Mouse (Mus musculus) heart, adult 8-10 months (tissue): ENCODE data around the gene Gm20683. TPM values are rescaled to one million over a fixed set of nuclear protein-coding genes. Genes with fewer than 3 reads are reported as not detected.
A peak's percentile ranks its signal among the peaks of the same experiment; 100 is the strongest.
"Not testable (repeated sequence)": the region's sequence is repeated elsewhere in the genome, so short reads cannot be mapped to it uniquely, and the experiment has no call there.

Experiments used
- DNase-seq: peaks from one replicate; pipeline ENCODE4 v3.0.0; 2022; ENCODE audit warnings: low spot score
- total RNA-seq, 4 experiments: library from RNA; stranded (reverse); gene quantifications; 2 replicates each; pipeline ENCODE4 v1.2.4; 2022

Gene Gm20683
- total RNA-seq, 4 experiments from 2014 or later = 2.2 to 4.4 (median 3.8) TPM

DNA sequence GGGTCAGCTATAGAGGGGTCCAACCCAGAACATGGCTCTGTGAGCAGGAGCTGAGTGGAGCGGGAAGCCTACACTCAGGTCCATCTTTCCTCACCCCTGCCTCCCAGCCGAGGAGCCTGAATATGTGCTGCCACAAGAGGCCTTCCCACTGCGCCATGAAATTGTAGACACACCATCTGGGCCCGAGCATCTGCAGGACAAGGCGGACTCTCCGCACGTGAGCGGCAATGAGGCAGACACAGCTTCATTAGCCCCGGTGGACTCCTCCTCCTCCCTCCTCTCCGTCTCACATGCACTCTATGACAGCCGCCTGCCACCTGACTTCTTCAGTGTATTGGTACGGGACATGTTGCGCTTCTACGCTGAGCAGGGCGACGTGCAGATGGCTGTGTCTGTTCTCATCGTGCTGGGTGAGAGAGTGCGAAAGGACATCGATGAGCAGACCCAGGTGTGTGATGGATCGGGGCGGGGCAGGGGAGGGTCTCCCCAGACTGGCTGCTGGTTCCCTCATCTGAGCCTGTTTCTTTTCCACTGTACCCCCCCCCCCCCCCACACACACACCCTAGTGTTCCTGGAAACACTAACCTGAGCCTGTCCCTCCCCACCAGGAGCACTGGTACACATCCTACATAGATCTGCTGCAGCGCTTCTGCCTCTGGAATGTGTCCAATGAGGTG lies 13.9 kb downstream of the Gm20683 start:
- DNase-seq = no peak

GRCm38 (mm10) chr17:25827011-25827410 lies 14.6 kb downstream of the Gm20683 start:
- no peak for DNase-seq

- no peak for DNase-seq
These were observed 15.5 kb downstream of the Gm20683 start for GRCm38 (mm10) chr17:25825984-25826570.

GRCm38 (mm10) chr17:25825311-25825710 lies 16.3 kb downstream of the Gm20683 start:
- DNase-seq = no peak

DNA sequence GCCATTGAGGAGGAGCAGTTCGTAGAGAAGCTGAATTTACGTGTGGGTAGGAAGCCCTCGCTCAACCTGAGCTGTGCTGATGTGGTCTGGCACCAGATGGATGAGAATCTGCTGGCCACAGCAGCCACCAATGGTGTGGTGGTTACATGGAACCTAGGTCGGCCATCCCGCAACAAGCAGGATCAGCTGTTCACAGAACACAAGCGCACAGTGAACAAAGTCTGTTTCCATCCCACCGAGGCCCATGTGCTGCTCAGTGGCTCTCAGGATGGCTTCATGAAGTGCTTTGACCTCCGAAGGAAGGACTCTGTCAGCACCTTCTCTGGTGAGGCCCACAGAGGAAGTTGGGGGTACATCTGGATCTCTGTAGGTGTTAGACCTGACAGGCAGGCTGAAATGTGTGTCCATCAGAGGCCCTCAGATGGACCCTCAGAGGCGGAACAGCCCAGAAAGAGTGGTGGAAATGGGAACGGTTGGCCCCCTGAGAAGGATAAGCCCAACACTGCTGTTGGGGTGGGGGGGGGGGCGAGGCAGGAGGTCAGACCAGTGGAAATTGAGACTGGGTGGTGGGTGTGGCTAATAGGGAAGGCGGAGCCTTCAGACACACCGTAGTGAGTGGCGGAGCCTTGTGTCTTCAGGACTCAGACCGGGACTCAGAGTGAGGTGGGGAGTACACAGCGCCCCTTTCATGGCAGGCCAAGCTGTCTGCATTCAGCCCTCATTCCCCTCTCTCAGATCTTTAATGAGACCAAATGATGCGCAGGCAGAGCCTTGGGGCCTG lies 17.0 kb downstream of the Gm20683 start:
- no peak for DNase-seq

DNA sequence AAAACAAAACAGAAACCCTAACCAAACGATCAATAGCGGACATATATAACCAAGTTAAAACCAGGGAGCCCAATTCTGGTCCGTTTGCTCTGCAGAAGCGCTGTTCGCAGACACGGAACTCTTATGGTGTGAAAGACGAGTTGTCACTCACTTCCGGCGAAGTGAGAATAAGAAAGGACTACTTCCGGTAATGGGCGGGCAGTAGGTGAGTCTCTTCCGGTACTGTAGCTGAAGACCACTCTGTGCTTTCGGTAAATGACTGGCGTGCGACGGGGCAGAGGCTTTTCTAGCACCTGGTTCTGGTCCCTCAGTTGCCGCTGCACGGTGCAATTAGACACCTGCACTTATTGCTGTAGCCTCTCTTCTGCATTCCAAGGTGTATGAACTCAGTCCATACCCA lies 18.1 kb downstream of the Gm20683 start, which contains the start of gene Wdr24:
Gene Wdr24 (plus strand): TSS at position 176 of the 400 bp plus-strand sequence.
- peak; percentile 84 for DNase-seq

DNA sequence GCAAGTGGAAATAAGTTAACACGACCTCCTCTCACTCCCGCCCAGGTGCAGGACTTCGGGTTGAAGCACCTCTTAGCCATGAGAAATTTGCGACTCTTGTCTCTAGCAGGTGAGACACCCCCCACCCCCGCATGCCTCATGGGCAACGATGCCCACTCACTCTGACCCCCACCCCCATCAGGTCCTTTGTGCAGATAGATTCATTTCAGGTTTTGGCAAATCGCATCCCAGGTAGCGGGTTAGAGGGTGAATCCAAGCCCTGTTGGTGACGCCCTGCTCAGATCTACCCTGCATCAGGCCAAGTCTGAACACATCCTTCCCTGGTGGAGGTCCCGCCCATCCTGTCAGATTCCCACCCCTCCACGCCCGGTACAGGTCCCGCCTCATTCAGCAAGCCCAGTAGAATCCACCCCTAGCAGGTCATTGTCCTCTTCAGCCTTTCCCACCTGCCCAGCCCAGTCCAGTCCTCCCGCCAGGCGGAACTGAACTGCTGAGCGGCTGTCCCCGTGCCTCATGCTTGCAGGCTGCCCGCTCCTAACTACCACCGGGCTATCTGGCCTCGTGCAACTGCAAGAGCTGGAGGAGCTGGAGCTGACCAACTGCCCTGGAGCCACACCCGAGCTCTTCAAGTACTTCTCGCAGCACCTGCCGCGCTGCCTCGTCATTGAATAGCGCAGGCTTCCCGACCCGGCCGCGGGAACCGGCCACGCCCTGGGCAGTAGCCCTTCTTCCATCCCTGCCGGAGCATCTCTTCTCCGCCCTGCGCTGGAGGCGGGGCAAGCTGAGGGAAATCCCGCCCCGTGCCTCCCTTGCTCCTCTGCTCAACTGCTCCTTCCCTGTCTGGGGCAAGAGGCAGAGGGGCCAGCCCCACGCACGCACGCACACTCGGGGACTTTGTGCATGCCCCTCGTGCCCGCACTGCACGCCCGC lies 22.4 kb downstream of the Gm20683 start:
- DNase-seq = no peak

DNA sequence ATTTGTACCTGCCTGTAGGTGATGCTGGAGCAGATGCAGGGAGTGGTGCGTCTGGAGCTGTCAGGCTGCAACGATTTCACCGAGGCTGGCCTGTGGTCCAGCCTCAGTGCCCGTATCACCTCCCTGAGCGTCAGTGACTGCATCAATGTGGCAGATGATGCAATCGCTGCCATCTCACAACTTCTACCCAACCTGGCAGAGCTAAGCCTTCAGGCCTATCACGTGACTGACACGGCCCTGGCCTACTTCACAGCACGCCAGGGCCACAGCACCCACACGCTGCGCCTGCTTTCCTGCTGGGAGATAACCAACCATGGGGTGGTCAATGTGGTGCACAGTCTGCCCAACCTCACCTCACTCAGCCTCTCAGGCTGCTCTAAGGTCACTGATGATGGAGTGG lies 23.9 kb downstream of the Gm20683 start:
- DNase-seq = no peak

GRCm38 (mm10) chr17:25813471-25813870 lies 28.1 kb downstream of the Gm20683 start:
- no peak for DNase-seq

- DNase-seq = no peak
These were observed 30.7 kb downstream of the Gm20683 start for GRCm38 (mm10) chr17:25810890-25811289.

DNA sequence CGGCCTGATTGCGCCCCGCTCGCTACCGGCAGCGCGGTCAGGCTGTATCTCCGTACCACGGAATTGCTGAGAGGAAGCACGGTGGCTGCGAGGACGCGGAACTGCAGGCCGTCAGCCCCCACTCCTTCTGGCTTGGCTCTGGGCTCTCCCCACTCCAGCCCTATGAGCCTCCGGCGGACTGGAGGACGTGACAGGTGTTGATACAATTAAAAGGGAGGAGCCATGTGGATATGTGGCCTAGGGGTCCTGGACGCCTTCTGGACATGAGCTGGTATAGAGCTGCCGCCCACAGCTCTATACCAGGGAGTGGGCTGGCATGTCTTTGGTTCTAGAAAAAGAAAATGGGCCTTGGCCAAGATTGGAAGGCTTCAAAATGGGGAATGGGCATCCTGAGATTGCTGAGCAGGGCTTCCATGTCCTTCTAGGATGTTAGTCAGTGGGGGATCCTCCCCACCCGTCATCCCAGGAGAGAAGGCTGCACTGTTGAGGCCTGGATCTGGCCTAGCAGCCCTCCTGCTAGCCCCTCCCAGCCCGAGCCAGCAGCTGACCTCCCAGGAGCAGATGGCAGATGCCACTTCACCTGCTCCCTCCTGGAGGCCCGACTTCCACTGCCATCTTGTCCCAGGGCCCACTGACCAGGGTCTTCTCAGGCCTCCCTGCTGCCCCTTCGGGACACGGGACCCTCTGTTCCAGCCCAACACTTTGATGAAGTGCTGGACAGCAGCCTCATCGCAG lies 31.8 kb downstream of the Gm20683 start:
- DNase-seq = no peak

GRCm38 (mm10) chr17:25808789-25809605 lies 32.6 kb downstream of the Gm20683 start, which contains the start of gene Fbxl16:
Gene Fbxl16, plus strand, starts transcription at chr17:25809085.
- no peak for DNase-seq

GRCm38 (mm10) chr17:25808028-25808427 lies 33.5 kb downstream of the Gm20683 start:
- no peak for DNase-seq

DNA sequence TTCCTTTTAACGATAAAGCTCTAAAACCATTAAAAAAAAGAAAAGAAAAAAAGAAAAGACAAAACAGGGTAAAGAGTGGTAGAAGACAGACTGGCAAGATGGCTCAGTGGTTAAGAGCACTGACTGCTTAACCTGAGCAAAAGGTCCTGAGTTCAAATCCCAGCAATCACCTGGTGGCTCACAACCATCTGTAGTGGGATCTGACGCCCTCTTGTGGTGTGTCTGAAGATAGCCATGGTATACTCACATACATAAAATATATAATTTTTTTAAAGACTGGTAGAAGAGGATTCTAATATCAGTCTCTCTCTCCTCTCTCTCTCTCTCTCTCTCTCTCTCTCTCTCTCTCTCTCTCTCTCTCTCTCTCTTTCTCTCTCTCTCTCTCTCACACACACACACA lies 34.1 kb downstream of the Gm20683 start:
- DNase-seq = not testable (repeated sequence)

DNA sequence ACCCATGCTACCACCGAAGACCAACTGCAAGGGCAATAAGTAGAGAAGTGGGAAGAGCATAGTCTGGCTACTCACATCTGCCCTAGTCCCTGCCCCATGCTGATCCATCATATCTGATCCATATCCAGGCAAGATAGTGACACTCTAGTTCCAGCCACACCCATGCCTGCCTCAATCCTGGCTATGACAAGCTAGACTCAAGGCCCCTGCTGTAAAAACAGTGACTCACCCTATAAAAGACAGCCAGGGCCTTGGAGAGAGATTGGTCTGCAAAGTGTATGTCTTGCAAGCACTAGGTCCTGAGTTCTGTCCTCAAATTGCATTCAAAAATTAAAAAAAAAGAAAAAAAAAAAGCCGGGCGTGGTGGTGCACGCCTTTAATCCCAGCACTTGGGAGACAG lies 35.1 kb downstream of the Gm20683 start:
- DNase-seq = no peak

DNA sequence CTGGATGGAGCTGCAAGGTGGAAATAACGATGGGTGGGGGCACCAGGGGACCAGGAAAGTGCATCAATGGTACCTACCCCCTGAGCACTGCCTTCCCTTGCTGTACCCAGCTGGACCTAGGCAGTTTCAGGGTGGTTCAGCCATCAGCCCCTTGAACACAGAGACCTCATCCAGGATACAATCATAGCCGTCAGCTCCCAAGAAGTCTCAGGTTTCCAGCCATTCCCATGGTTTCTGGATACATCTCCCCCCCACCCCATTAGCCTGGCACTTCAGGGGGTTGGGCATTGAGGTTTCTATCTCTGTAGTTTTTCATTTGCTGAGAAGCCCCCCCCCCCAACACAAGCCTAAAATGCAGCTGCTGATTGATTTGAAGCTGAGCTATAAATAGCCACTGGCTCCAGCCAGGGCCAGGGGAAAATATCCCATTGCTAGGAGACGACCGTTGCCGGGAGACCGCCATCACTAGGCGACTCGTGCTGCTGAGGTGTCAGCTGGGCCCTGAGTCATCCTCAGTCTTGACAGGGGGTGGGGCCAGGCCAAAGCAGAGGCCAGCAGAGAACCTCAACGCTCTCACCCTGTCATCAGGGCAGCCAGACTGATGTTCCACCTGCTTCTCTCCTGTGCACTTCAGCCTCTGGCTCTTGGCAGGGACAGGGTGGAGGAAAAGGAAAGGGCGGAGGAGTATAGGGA lies 38.6 kb downstream of the Gm20683 start:
- DNase-seq = peak; percentile 47

- DNase-seq = peak; percentile 75
These were observed 40.5 kb downstream of the Gm20683 start for GRCm38 (mm10) chr17:25801029-25801428.

GRCm38 (mm10) chr17:25796951-25797369 lies 44.6 kb downstream of the Gm20683 start, which contains the start of gene Metrn:
Gene Metrn, minus strand, starts transcription at chr17:25797136.
- peak; percentile 89 for DNase-seq

DNA sequence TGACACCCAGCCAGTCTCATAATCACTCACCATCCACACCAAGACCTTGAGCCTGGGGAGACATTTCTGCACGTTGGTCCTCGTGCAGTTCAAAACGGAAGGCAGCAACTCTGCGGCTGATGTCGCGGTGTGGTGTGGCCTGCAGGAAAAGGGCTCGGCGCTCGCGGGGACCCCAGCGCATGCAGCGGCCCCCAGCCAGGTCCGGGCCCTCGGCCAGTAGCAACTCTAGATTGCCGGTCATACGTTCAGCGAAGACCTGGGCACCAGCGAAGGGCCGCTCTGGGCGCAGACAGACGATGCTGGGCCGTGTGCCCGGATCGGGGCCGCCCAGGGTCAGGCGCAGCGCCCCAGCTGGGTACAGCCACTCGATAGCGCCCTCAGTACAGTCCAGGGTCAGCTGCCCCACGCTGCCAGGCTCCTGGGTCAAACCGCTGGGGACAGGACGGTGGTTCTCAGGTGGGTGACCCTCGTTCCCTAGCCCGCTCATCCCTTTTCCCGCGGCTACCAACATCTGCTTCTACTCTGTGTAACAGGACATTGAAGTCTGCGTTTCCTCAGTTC lies 45.3 kb downstream of the Gm20683 start:
- DNase-seq = no peak
